Mouse (Mus musculus) embryo, embryonic 11 days (tissue): ENCODE results near the gene Bst2.

Experiments
- DNase-seq: peaks from one replicate; pipeline ENCODE4 v3.0.0-alpha.2; 2015

The Bst2 gene

DNA sequence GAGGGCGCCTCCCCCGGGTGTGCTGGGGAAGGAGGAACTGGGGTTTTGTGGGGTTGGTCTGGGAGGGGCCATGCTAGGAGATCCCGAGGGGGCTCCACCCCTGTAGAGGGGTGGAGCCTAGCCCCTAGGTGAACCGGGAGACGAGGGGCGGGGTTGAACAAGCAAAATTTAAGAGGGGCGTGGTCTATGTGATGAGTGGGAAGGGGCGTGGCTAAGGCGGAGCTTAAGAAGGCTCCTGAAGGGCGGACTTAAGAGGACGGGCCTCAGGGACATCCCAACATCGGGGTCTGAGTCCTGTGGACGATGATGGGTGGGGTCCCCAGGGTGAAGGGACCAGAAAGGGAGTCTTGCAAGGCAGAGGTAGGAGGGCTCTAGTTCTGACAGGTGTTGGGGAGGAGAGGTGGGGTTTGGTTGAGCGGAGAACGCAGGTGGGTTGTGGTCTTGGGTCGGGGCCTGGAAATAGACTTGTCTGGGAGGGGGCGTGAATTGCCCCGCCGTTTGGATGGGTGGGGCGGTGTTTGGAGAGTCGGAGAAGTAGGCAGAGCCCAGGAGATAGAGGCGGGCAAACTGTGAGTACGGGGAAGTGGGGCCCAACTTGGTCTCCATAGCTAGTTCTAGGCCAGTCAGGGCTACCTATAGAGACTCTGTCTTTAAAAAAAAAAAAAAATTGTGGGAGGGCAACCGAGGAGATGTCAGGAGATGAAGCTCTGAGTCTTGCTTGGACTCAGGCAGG, 21.9 kb upstream of the Bst2 start:
- peak; percentile 88 for DNase-seq

DNA sequence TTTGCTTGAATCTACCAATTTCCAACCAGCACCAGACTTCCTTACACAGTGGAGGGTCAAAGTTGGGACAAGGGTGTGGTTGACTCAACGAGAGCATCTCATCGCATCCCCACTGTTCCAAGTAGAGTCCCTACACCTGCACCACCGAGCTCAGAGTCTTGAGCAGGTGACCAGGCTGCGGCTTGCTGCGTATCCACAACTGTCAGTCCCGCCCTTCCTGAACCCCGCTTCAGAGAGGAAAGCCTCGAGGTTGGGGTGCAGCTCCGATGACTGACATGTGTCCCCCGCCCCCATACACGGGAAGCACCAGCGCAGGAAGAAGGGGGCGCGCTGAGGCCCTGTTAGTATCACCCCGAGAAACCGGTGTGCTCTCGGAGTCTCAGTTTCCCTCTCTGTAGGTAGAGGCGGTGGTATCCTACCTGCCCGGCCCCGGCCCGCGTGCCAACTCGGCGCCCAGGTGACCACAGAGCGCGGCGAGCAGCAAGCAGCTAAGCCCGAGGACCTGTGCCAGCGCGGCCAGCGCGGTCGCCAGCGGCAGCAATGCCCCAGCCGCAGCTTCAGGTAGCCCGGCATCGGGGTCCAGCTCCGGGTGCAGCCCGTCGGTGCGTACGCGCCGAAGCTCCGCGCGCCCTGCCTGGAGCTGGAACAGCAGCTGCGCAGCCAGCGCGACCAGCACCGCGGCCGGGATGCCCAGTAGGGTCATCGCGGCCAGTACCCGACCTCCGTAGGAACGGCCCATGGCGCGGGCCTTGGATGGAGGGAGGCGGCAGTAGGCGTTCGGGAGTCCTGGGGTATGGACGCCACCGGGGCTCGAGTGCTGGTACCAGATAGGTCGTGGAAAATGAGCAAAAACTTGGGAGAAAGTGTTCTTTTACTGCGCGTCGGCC, 21.1 kb upstream of the Bst2 start, which contains the start of gene Tmem221:
Gene Tmem221, minus strand, starts transcription at position 801 of the 887 bp plus-strand sequence.
- DNase-seq = peak; percentile 29

DNA sequence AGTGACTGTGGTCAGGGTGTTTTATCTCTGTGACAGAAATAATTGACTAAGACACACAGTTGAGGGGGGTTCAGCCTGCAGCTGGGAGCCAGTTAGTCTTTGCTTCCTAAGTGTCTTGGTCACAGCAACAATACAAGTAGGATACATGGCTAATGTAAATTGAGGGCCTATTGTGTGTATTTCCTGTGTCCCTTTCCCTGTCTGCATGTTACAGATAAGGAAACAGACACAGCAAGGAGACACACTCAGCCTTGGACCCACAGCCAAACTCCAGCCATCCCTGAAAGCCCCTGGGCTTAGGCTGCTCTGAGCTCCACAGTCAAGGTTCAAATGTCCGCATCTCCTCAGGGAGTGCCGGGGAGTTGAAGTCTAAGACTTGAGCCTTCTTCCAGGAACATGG, 17.4 kb upstream of the Bst2 start:
- no peak for DNase-seq

DNA sequence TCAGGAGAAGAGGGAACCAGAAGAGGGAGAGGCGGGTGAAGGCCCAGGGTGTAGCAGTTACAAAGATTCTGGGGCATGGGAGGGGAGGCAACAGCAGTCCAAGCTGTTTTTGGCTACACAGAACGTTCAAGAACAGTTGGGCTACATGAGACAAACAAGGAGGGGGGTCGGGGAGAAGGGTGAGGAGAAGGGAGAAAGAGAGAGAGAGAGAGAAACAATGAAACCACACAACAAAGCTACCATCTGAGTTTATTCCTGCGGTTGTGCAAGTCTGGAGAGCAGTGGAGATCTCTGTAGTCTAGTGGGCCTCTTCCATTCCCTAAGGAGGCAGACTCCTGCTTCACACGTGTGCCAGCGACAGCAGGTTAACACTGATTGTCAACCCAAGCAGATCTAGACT, 16.7 kb upstream of the Bst2 start:
- DNase-seq = no peak

DNA sequence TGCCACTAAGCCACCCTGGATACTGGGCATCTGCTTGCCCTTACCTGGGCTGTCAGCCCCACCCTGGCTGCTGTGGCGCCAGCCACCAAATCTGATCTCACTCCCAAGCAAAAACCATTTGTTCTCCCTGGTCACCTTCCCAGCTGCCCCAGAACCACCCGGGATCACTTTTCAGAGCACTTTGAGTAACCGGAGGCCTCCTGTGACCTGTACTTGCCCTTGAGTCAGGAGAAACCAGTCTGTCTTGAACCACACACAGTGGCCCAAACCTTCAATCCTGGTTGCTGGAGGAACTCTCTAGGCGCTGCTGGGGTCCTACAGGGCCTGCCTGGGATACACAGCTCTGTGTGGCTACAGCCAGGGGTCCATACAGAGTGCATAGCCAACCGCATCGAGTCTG, 15.5 kb upstream of the Bst2 start:
- no peak for DNase-seq

DNA sequence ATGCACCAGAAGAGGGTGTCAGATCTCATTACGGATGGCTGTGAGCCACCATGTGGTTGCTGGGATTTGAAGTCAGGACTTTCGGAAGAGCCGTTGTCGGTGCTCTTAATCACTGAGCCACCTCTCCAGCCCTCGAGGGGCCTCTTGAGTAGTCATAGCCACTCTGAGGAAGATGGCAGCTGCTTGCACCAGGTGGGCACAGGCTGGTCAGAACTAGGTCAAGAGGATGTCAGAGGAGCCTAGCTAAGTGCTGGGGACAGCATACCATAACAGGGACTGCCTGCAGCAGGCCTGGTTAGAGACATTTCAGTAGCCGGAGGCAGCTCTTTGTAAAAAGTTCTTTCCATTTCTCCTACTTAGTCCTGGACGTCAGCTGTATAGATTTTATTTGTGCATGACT, 13.5 kb upstream of the Bst2 start:
- no peak for DNase-seq

DNA sequence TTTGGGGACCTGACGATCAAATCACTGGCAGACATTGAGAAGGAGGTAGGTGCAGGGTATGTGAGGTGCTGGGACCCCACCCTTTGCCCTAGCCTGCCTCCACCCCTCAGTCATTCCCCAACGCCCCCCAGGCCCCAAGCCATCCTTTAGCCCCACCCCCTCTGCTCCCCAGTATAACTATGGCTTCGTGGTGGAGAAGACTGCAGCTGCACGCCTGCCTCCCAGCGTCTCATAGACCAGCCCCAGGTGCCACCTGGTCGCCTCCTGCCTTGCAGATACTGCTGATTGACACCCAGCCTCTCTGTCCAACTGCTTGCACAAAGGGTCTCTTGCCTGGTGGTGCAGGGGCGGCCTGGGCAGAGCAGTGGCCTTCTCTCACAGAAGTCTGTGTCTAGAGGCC, 10.3 kb upstream of the Bst2 start:
- no peak for DNase-seq

DNA sequence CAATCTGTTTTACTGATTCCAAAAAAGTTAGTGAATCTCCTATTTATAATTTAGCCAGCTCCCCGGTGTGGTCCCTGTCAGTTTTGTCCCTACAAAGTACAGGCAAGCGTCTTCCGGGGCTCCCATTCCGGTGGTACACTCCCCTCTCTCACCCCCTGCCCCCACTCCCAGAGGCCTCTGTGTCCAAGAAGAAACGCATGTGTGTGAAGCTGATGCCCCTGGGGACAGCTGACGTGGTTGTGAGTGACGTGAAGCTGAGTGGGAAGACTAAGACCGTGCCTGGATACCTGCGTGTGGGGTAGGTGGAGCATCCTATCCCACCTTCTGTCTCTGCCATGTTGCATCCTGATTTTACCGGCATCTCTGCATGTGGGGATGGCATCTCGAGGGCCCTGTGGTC, 7.8 kb upstream of the Bst2 start:
- no peak for DNase-seq

DNA sequence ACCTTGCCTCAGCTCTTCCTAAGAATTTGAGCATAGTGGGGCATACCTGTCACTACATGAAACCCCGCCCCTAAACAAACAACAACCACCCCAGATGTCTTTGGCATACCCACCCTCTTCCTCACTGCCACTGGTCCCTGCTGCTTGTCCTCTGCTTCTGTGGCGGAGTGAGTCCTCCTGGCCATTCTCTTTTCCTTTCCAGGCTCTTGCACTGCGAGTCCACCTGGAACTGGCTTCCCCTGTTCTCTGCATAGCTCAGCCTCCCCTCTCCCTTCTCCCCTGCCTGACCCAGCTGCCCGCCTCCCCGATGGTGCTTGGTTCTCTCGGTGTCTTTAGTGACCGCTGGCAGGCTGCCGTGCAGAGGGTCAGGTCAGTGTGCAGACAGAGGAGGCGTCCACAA, 6.5 kb upstream of the Bst2 start:
- DNase-seq = no peak

DNA sequence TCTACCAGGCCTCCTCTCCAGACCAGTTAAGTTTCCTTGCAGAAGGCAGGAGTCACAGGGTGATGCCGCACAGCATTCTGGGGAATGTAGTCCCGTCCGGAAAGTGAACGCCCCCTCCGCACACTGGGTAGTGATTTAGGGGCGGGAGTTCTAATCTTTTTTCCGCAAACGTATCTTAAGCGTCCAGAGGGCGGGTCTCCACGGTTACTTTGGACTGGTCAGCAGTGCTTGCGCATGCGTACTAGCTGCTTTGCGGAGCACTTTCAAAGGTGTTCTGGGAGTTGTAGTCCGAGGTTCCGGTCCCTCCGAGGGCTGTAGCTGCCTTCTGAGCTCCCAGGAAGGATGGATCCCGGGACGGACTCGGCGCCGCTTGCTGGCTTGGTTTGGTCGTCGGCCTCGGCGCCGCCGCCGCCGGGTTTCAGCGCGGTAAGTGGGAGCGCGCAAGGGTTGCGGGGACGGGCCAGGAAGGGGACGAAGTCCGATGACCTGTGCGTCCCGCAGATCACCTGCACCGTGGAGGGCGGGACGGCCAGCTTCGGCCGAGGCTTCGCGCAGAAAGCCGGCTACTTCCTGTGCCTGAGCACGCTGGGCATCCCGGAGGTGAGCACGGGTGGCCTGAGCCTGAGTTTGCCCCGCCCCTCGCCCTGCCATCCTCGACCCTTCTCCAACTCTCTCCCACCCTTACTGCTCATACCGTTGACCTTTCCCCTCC, 5.5 kb upstream of the Bst2 start, which contains the start of gene Mvb12a:
Gene Mvb12a, plus strand, starts transcription at position 291 of the 712 bp plus-strand sequence.
- DNase-seq = peak; percentile 99

DNA sequence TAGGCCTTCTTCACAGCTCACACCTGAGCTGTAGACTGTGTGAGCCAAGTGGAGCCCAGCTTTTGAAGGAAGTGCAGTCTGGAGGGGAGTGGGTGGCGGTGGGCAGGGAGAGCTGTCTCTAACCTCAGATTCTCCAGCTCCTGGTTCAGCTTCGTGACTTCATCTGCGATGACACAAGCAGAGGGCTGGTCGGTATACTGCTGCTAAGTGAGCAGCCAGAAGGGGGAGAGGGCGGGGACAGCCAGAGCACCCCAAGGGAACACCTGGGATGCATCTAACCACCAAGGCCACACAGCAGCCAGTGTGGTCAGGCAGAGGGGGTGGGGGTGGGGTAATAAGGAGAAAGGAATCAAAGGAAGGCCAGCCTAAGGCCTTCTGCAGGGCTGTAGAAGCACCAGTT, 1.6 kb downstream of the Bst2 start:
- no peak for DNase-seq

DNA sequence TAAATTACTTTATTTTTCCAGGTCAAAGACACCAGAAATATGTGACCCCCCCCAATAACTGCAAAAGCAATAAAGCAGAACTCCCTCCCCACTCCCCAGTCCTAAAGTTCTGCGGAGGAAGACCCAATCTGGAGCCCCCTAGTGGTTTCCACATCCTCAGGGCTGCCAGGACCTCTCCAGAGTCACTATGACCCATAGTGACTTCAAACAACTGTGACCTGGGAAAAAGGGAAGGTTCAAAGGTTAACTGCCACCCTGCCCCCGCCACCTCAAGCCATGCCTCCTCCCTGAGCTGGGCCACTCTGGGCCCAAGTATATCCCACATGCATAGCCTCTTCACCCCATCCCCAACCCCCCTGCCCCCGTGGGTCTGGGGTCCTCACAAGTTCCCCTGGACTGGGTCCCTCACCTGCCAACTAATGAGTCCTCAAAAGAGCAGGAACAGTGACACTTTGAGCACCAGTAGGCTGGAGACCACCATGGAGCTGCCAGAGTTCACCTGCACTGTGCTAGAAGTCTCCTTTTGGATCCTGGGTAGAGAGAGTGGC, 2.9 kb downstream of the Bst2 start:
- DNase-seq = no peak

DNA sequence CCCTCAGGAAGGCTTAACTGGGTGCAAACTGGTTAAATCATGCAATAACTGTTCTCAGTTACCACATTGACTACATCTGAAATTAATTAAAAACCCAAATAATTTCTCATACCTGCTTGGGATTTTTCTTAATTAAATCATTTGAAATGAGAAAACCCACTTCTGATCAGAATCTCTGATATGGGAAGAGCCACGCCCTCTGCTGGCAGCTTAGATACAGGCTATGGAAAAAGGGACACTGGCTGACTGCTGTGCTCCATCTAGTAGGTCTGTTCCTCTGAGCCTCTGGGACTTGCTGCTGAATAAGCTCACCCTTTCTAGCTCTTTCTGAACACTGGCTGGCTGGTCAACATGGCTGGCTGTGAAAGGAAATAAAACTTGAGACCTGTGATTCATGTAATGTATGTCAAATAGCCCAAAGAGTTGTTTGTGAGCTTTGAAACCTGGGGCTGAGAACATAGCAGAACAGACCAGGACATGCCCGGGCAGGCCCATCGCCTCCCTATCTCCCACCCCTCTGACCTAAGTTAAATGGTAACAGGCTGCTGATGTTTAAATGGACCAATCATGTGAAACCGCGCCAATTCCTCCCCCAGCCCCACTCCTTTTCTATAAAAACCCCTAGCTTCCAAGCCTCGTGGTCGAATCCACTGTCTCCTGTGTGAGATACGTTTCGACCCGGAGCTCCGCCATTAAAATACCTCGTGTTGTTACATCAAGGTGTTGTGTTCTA, 6.4 kb downstream of the Bst2 start:
- DNase-seq = peak; percentile 55

DNA sequence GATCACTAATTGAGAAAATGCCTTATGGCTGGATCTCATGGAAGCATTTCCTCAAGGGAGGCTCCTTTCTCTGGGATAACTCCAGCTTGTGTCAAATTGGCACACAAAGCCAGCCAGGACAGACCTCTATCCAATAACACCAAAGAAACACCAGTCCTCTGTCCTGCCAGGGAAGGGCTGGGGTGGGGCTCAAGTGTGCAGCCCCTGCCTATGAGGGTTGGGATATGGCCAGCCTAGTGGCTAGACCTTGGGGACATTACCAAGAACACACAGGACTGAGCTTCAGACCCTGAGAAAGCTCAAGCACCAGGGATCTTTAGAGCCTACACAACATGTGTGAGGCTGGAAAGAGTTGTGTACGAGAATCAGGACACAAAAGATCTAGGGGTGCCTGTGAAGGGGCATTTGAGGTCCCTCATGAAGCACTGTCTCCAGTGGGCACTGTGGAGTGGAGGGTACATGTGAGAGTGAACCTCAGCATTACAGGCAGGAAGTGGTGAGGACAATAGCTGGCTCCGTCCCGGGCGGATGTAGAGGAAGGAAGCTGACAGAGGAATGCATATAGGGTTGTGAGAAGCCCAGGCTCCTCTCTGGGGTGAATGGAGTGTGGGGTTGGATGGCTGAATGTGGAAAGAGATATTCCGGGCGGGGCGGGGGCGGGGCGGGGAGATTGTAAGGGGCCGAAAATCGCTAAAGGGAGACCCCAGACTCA, 8.7 kb downstream of the Bst2 start:
- no peak for DNase-seq

DNA sequence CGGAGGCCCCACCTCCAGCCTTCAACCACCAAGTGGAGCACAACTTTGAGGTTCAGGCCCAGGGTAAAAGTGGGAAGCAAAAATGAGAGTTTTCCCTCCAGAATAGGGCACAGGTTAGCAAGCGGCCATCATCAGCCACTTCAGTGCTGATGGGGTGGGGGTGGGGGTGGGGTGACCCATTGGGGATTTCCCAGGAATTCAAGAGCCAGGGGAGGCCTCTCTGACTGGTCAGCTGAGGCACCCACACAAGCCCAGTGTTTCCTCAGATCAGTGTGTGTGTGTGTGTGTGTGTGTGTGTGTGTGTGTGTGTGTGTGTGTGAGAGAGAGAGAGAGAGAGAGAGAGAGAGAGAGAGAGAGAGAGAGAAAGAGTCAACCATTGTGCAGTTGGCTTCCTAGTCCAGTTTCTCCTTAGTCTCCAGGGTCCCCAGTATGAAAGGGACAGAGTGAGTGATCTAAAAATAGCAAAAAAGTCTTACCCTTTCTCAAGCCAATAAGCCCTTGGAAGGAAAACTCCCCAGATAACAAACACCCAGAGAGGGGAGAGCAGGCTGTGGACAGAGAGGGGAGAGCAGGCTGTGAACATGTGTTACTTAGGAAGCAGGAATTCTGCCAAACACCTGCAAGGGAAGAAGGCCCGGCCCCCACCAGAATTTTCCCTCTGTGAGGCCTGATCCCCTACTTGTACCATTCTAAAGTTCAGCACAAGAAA, 9.9 kb downstream of the Bst2 start:
- no peak for DNase-seq

DNA sequence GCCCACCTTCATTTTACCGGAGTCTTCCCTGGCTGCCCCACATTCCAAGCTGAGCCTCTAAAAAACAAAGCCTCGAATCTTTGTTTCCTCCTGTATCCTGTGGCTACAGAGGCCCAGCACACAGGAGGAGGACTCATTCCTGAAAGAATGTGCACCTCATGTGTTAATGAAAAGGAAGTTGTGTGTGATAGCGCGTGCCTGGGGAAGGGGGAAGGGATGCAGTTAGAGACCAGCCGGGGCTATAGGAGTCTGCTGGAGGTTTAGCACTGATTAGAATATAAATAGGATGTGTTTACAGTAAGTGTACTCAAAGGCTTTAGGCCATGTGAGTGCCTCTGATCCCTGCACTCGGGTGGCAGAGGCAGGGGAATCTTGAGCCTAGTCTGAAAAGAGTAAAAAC, 11.0 kb downstream of the Bst2 start:
- DNase-seq = peak; percentile 37

DNA sequence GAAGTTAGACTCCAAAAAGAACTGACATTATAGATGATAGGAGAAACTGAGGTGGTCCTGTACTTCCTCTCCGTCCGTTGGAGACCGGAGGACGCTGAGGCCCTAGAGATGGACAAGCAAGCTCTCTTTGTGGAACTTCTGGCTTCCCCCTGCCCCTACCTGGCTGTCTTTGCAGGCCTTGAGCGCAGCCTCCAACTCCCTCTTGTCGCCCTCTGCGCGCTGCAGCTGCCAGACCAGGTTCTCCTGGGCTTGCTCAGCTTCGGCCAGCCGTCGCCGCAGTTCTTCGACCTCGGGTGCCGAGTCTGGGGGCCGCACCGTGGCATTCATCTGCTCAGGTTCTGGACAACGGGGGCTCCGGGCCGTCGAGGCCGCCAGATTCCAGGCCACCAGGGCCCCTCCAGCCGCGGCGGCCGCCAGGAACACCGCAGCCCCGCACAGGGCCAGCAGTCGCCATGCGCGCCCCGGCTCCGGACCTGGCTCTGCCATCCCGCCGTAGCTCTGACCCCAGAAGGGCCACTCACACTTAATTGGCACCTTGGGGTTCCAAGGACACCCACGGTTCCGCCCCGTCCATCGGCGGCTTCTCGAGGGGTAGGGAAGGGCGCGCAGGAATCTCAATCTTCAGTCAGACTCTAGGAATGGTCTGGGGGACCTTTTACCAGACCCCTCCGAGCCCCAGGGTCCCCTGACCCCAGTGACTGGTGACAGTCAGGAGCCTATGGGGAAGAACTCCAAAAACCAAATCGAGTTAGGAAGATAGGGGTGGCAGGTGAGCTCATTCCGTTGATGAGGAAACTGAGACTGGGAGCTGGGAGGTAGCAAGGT, 11.8 kb downstream of the Bst2 start, which contains the start of gene Ccdc194:
Gene Ccdc194, minus strand, starts transcription at position 486 of the 825 bp plus-strand sequence.
- DNase-seq = no peak

DNA sequence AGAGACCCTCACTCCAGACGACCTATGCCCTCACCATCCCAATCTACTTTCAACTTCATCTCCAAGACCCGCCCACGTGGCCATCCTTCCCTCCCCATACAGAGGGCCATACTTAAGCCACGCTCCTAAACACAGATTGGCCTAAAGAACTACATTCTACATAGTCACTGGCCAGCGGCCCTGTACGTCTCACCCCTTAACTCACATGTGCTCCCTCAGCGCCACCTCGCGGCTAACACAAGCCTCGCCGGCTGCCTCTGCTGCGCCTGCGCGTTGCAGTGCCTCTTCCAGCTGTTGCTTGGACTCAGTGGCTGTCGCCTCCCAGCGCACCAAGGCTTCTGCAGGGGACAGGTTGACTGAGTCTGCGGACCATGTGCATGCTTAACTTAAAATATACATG, 15.6 kb downstream of the Bst2 start:
- peak; percentile 95 for DNase-seq

DNA sequence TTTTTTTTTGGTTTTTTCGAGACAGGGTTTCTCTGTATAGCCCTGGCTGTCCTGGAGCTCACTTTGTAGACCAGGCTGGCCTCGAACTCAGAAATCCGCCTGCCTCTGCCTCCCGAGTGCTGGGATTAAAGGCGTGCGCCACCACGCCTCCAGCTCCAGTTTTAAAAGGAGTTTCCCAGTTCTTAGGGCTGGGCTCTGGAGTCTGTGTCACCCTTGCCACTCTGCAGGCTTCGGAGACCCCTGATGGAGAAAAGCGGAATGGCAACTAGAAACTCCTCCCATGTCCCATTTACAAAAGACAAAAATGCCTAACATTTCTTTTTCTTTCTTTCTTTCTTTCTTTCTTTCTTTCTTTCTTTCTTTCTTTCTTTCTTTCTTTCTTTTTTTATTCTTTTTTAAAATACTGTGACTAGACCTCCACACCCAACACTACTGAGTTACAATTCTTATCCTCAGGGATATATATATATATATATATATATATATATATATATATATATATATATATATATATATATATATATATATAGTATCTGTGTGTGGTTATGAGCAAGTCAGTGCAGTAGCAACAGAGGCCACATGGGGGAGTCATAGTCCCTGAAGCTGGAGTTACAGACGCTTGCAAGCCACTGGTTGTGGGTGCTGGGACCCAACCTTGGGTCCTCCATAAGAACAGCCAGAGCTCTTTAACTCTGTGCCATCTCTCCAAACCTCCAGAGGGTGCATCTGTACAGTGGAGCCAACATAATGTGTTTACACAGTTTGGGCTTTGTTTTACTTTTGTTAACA, 18.0 kb downstream of the Bst2 start:
- peak; percentile 83 for DNase-seq
